Mouse (Mus musculus): ENCODE results near the gene Cldn7.

DNA sequence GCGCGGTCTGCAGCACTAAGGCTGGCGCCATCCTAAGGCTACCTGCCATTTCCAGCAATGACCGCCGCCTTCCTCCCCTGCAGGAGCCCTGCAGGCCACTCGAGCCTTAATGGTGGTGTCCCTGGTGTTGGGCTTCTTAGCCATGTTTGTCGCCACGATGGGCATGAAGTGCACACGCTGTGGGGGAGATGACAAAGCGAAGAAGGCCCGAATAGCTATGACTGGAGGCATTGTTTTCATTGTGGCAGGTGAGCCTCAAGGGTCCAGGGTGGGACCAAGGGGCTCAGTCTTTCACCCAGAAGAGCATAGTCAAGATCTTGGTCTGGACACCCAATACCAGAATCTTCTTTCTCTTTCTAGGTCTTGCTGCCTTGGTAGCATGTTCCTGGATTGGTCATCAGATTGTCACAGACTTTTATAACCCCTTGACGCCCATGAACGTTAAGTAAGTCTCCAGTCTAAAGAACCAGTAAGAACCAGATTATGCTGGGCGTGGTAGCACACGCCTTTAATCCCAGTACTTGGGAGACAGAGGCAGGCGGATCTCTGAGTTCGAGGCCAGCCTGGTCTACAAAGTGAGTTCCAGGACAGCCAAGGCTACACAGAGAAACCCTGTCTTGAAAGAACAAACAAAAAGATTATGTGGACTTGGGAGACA is 2.4 kb downstream of the Cldn7 start:
- TF ChIP-seq RCOR1 (IDR thresholded peaks at IDR 0.05; ENCODE audit: low read depth, low read length) (no peak), POLR2A (IDR thresholded peaks at IDR 0.05; ENCODE audit: control insufficient read depth in 1 of 2, insufficient read depth in 1 of 2, low read depth in 1 of 2, low read length in 2 of 2, poor library complexity in 1 of 2) (no peak), ZMIZ1 (IDR thresholded peaks at IDR 0.05; ENCODE audit: low read depth, low read length) (no peak; the same call in 1 of the 2 replicates), JUND (IDR thresholded peaks at IDR 0.05; ENCODE audit: low read depth, low read length) (no peak), MAZ (IDR thresholded peaks at IDR 0.05; ENCODE audit: low read depth, low read length) (no peak), RAD21 (IDR thresholded peaks at IDR 0.05; ENCODE audit: low read depth, low read length) (no peak), MYC (IDR thresholded peaks at IDR 0.05; ENCODE audit: low read depth, low read length) (no peak), NRF1 (IDR thresholded peaks at IDR 0.05; ENCODE audit: insufficient read depth, low read depth, low read length, poor library complexity, severe bottlenecking) (no peak), MXI1 (IDR thresholded peaks at IDR 0.05; ENCODE audit: low read depth, low read length) (no peak), USF1 (IDR thresholded peaks at IDR 0.05; ENCODE audit: low read depth, low read length) (no peak), CTCF (IDR thresholded peaks at IDR 0.05 in 2 of 3, conservative IDR thresholded peaks at IDR 0.05 in 1 of 3; ENCODE audit: control insufficient read depth in 1 of 3, insufficient read depth in 1 of 3, low read depth in 2 of 3, low read length in 3 of 3, poor library complexity in 1 of 3, severe bottlenecking in 1 of 3) (no peak), MYB (IDR thresholded peaks at IDR 0.05; ENCODE audit: low read depth, low read length) (no peak), ZNF384 (IDR thresholded peaks at IDR 0.05; ENCODE audit: low read depth, low read length) (no peak), EP300 (IDR thresholded peaks at IDR 0.05; ENCODE audit: low read depth in 1 of 2, low read length in 2 of 2) (no peak)
